Mouse (Mus musculus) CH12.LX (cell line): ENCODE data around the gene Mknk1. TPM values are rescaled to one million over a fixed set of nuclear protein-coding genes. Genes with fewer than 3 reads are reported as not detected.

ENCODE experiments used
- DNase-seq: peaks from one replicate; pipeline ENCODE4 v3.0.0-alpha.2; 2013; ENCODE audit errors: extremely low read depth
- H3K27ac ChIP-seq: 2 replicates; pipeline ENCODE4 v1.5.1; 2012; ENCODE audit warnings: low read depth, mild to moderate bottlenecking, control low read depth, moderate library complexity; ENCODE audit not compliant: insufficient read depth
- H3K27me3 ChIP-seq: replicated peaks from 2 replicates; pipeline ENCODE3; 2012; ENCODE audit warnings: inconsistent platforms
- H3K36me3 ChIP-seq, 2 experiments: replicated peaks in 1 of 2; 2 replicates each; pipeline versions ENCODE3 to v1.6.1; 2012; ENCODE audit warnings: inconsistent platforms in 1 of 2, low read length in 1 of 2, mild to moderate bottlenecking in 1 of 2, mixed read lengths in 1 of 2, moderate library complexity in 1 of 2; ENCODE audit not compliant: control insufficient read depth in 1 of 2, insufficient read depth in 1 of 2
- H3K4me1 ChIP-seq, 2 experiments: 2 replicates each; pipeline ENCODE4 v1.6.1; 2012; ENCODE audit warnings: inconsistent platforms in 1 of 2, moderate library complexity in 1 of 2; ENCODE audit not compliant: insufficient read depth in 2 of 2, control insufficient read depth in 1 of 2
- H3K4me2 ChIP-seq: 2 replicates; pipeline ENCODE4 v1.6.1; 2012; ENCODE audit warnings: low read depth, mild to moderate bottlenecking, control low read depth; ENCODE audit not compliant: poor library complexity, insufficient read depth, severe bottlenecking
- H3K4me3 ChIP-seq, 3 experiments: fragments of 150-350 bp in 1 of 3; sonication (generic) in 1 of 3; replicated peaks in 1 of 3; 2 replicates each; pipeline versions ENCODE3 to v1.5.1; 2011 to 2012; ENCODE audit warnings: low read depth in 2 of 3, low read length in 2 of 3, mild to moderate bottlenecking in 2 of 3, moderate library complexity in 2 of 3, control low read depth in 1 of 3, improper control_type of control experiment in 1 of 3, inconsistent platforms in 1 of 3, mixed read lengths in 1 of 3; ENCODE audit not compliant: poor library complexity in 1 of 3
- H3K79me2 ChIP-seq: replicated peaks from 2 replicates; pipeline ENCODE4 v1.6.1; 2012; ENCODE audit warnings: mild to moderate bottlenecking, moderate library complexity; ENCODE audit not compliant: control insufficient read depth, poor library complexity, insufficient read depth, severe bottlenecking; ENCODE audit errors: extremely low read depth
- H3K9ac ChIP-seq: 2 replicates; pipeline ENCODE4 v1.6.1; 2012; ENCODE audit warnings: low read depth, mild to moderate bottlenecking, control low read depth, moderate library complexity; ENCODE audit not compliant: insufficient read depth
- H3K9me3 ChIP-seq: replicated peaks from 2 replicates; pipeline ENCODE3; 2012; ENCODE audit warnings: low read length, inconsistent platforms, mixed read lengths
- BHLHE40 ChIP-seq: IDR thresholded peaks from 2 replicates; pipeline ENCODE4 v1.6.1; 2011; ENCODE audit warnings: mild to moderate bottlenecking, low read depth, low read length, improper control_type of control experiment
- CHD1 ChIP-seq: IDR thresholded peaks from 2 replicates; pipeline ENCODE4 v1.6.1; 2012; ENCODE audit warnings: low read depth, low read length, improper control_type of control experiment, inconsistent platforms
- CTCF ChIP-seq, 2 experiments: IDR thresholded peaks in 1 of 2; conservative IDR thresholded peaks in 1 of 2; 2 replicates each; pipeline ENCODE4 v1.5.1; 2011 to 2012; ENCODE audit warnings: low read depth in 2 of 2, low read length in 2 of 2, improper control_type of control experiment in 1 of 2, inconsistent platforms in 1 of 2, mild to moderate bottlenecking in 1 of 2, moderate library complexity in 1 of 2
- EP300 ChIP-seq: IDR thresholded peaks from 2 replicates; pipeline ENCODE4 v1.6.1; 2011; ENCODE audit warnings: low read length, improper control_type of control experiment
- ETS1 ChIP-seq: conservative IDR thresholded peaks from 2 replicates; pipeline ENCODE4 v1.6.1; 2012; ENCODE audit warnings: low read depth, mild to moderate bottlenecking, inconsistent platforms, low read length, improper control_type of control experiment, moderate library complexity
- GABPA ChIP-seq: IDR thresholded peaks from 2 replicates; pipeline ENCODE4 v1.6.1; 2012; ENCODE audit warnings: low read depth, low read length, improper control_type of control experiment, inconsistent platforms; ENCODE audit not compliant: insufficient replicate concordance
- HCFC1 ChIP-seq: IDR thresholded peaks from 2 replicates; pipeline ENCODE4 v1.6.1; 2012; ENCODE audit warnings: low read depth, mild to moderate bottlenecking, inconsistent platforms, low read length, improper control_type of control experiment
- IRF4 ChIP-seq: IDR thresholded peaks from 2 replicates; pipeline ENCODE4 v1.6.1; 2014; ENCODE audit warnings: low read depth, mild to moderate bottlenecking, inconsistent platforms, low read length, improper control_type of control experiment
- KAT2A ChIP-seq: IDR thresholded peaks from 2 replicates; pipeline ENCODE4 v1.6.1; 2012; ENCODE audit warnings: low read length, improper control_type of control experiment, inconsistent platforms; ENCODE audit not compliant: insufficient replicate concordance
- MAFK ChIP-seq: IDR thresholded peaks from 2 replicates; pipeline ENCODE4 v1.6.1; 2011; ENCODE audit warnings: low read length, improper control_type of control experiment; ENCODE audit not compliant: insufficient replicate concordance
- MXI1 ChIP-seq: IDR thresholded peaks from 2 replicates; pipeline ENCODE4 v1.6.1; 2011; ENCODE audit warnings: mild to moderate bottlenecking, low read depth, low read length, improper control_type of control experiment
- MYC ChIP-seq: IDR thresholded peaks from 2 replicates; pipeline ENCODE4 v1.6.1; 2011; ENCODE audit warnings: low read depth, mild to moderate bottlenecking, improper control_type of control experiment, low read length
- POLR2A ChIP-seq: IDR thresholded peaks from 2 replicates; pipeline ENCODE4 v1.6.1; 2011; ENCODE audit warnings: low read depth, mild to moderate bottlenecking, improper control_type of control experiment, low read length
- RAD21 ChIP-seq: IDR thresholded peaks from 2 replicates; pipeline ENCODE4 v1.6.1; 2011; ENCODE audit warnings: low read depth, mild to moderate bottlenecking, low read length, improper control_type of control experiment, moderate library complexity
- TCF12 ChIP-seq: IDR thresholded peaks from 2 replicates; pipeline ENCODE4 v1.6.1; 2014; ENCODE audit warnings: low read depth, mild to moderate bottlenecking, inconsistent platforms, low read length, improper control_type of control experiment
- USF1 ChIP-seq: IDR thresholded peaks from 2 replicates; pipeline ENCODE4 v1.6.1; 2014; ENCODE audit warnings: low read depth, mild to moderate bottlenecking, inconsistent platforms, low read length, improper control_type of control experiment
- USF2 ChIP-seq: conservative IDR thresholded peaks from 2 replicates; pipeline ENCODE4 v1.6.1; 2011; ENCODE audit warnings: low read depth, low read length, improper control_type of control experiment
- ZMIZ1 ChIP-seq: IDR thresholded peaks from 2 replicates; pipeline ENCODE4 v1.6.1; 2012; ENCODE audit warnings: low read depth, mild to moderate bottlenecking, inconsistent platforms, low read length, improper control_type of control experiment
- ZNF384 ChIP-seq: IDR thresholded peaks from 2 replicates; pipeline ENCODE4 v1.6.1; 2012; ENCODE audit warnings: low read depth, low read length, improper control_type of control experiment, inconsistent platforms
- dilution Hi-C: fragments of 300-500 bp; cut with MboI; formaldehyde crosslinking; loops from 2 replicates; pipeline ENCODE4 v1.14.3; 2020; ENCODE audit warnings: low sequenced_read_pairs; ENCODE audit not compliant: extremely low pct_unique_long_range_greater_than_20kb, extremely low pct_ligation_motif_present
- in situ Hi-C: fragments of 300-500 bp; cut with MboI; formaldehyde crosslinking; loops from 3 replicates; pipeline ENCODE4 v1.14.3; 2019; ENCODE audit warnings: low sequenced_read_pairs, low pct_ligation_motif_present, low pct_unique_long_range_greater_than_20kb, mixed read lengths
- polyA plus RNA-seq: library from polyadenylated mRNA; unstranded; fragments of >175 nt; gene quantifications from 2 replicates; pipeline ENCODE4 v1.2.1, GENCODE M21; 2012; ENCODE audit warnings: low read depth; ENCODE audit not compliant: insufficient read length
- total RNA-seq, 2 experiments: library from RNA; depleted of rRNA; stranded (reverse); fragments of 300-350 nt in 1 of 2; fragments of >200 nt in 1 of 2; gene quantifications; 2 replicates each; pipeline ENCODE4 v1.2.3; 2012 to 2014

Mknk1 gene
- total and polyA plus RNA-seq, 3 experiments, result 17.8 to 39.0 (median 31.5) TPM

GRCm38 (mm10) chr4:115923262-115923880 lies 84.4 kb downstream of the Mknk1 start:
- TF ChIP-seq RAD21 (no peak), ZNF384 (no peak), USF1 (no peak), HCFC1 (no peak), USF2 (no peak), MAFK (no peak), CHD1 (no peak), CTCF (conservative IDR thresholded peaks at IDR 0.05 in 1 of 2, IDR thresholded peaks at IDR 0.05 in 1 of 2; ENCODE audit: low read depth in 2 of 2, low read length in 2 of 2) (no peak), BHLHE40 (no peak), MYC (no peak)
- Histone ChIP-seq H3K4me2 (no peak overlapping the region), H3K79me2 (no peaks in the 10 kb centered on the region), H3K36me3 (no peaks in the 10 kb centered on the region), H3K4me3 (no peak overlapping the region), H3K4me1 (no peaks in the 10 kb centered on the region; a peak in 1 of 4 replicates), H3K27ac (no peak overlapping the region), H3K9me3 (peaks cover 2% of the 10 kb centered on the region), H3K9ac (no peak overlapping the region), H3K27me3 (peaks cover 82% of the 10 kb centered on the region)
- in situ Hi-C loops, result no loop called here
- DNase-seq, result no peak
- dilution Hi-C loops, result no loop called here

DNA sequence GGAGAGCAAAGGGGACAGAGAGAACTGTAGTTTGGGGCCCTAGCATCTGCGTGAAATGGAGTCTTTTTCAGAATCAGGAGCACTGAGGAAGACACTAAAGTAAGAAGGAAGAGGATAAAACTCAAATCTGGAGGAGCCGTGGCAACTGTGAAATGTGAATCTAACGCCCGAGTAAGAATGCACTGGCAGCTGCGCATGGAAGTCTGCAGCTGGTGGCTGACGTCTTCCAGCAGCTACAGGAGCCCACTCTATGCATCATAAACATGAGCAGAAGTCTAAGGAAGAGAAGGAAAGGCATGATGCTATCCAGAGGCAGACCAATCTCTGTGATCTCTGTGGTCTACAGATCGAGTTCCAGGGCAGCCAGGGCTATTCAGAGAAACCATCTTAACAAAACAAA lies 88.6 kb downstream of the Mknk1 start:
- no peaks in the 10 kb centered on the region for H3K79me2 ChIP-seq
- H3K9ac ChIP-seq, result no peak overlapping the region
- H3K27me3 ChIP-seq, result peaks cover 86% of the 10 kb centered on the region
- H3K27ac ChIP-seq, result no peak overlapping the region
- no peaks in the 10 kb centered on the region; a peak in 1 of 4 replicates for H3K4me1 ChIP-seq
- TF ChIP-seq USF2 (no peak), ETS1 (no peak), GABPA (no peak), IRF4 (no peak), POLR2A (no peak), TCF12 (no peak), CTCF (conservative IDR thresholded peaks at IDR 0.05 in 1 of 2, IDR thresholded peaks at IDR 0.05 in 1 of 2; ENCODE audit: low read depth in 2 of 2, low read length in 2 of 2) (no peak), ZMIZ1 (no peak), KAT2A (no peak), EP300 (no peak), HCFC1 (no peak), MXI1 (no peak)
- H3K36me3 ChIP-seq, result no peaks in the 10 kb centered on the region
- no peaks in the 10 kb centered on the region for H3K9me3 ChIP-seq
- H3K4me2 ChIP-seq, result no peak overlapping the region
- in situ Hi-C loops, result no loop called here
- dilution Hi-C loops, result no loop called here
- H3K4me3 ChIP-seq, result no peak overlapping the region
- DNase-seq, result no peak

Other genes starting within 250 kb of the Mknk1 start
- gene Cyp4a32, start 238.2 kb upstream of the Mknk1 start, total RNA-seq (2012; rRNA removed), result not detected in 2 replicates
- not detected in 2 replicates for gene Cyp4a32, start 238.2 kb upstream of the Mknk1 start, total RNA-seq (2014; rRNA removed)
- gene Cyp4a32, start 238.2 kb upstream of the Mknk1 start, polyA plus RNA-seq, result not detected in 2 replicates
- gene Cyp4b1, start 191.5 kb upstream of the Mknk1 start, total RNA-seq (2012; rRNA removed), result not detected in 2 replicates
- gene Cyp4b1, start 191.5 kb upstream of the Mknk1 start, total RNA-seq (2014; rRNA removed), result not detected in 2 replicates
- not detected in 2 replicates for gene Cyp4b1, start 191.5 kb upstream of the Mknk1 start, polyA plus RNA-seq
- 12.3 and 12.9 TPM in 2 replicates for gene Efcab14, start 101.5 kb upstream of the Mknk1 start, total RNA-seq (2012; rRNA removed)
- gene Efcab14, start 101.5 kb upstream of the Mknk1 start, total RNA-seq (2014; rRNA removed), result 12.4 and 13.5 TPM in 2 replicates
- 18.3 and 23.0 TPM in 2 replicates for gene Efcab14, start 101.5 kb upstream of the Mknk1 start, polyA plus RNA-seq
- gene Tex38, start 58.2 kb upstream of the Mknk1 start, total RNA-seq (2012; rRNA removed), result 0.17 TPM in 1 of 2 replicates, not detected in the other
- gene Tex38, start 58.2 kb upstream of the Mknk1 start, total RNA-seq (2014; rRNA removed), result not detected in 2 replicates
- 0.30 and 0.52 TPM in 2 replicates for gene Tex38, start 58.2 kb upstream of the Mknk1 start, polyA plus RNA-seq
- gene Atpaf1, start 54.4 kb upstream of the Mknk1 start, total RNA-seq (2012; rRNA removed), result 17.0 and 24.3 TPM in 2 replicates
- 36.3 and 37.5 TPM in 2 replicates for gene Atpaf1, start 54.4 kb upstream of the Mknk1 start, total RNA-seq (2014; rRNA removed)
- 22.1 and 27.7 TPM in 2 replicates for gene Atpaf1, start 54.4 kb upstream of the Mknk1 start, polyA plus RNA-seq
- 9.2 and 9.3 TPM in 2 replicates for gene Mob3c, start 11.1 kb upstream of the Mknk1 start, total RNA-seq (2012; rRNA removed)
- gene Mob3c, start 11.1 kb upstream of the Mknk1 start, total RNA-seq (2014; rRNA removed), result 7.4 and 7.8 TPM in 2 replicates
- 5.9 and 9.2 TPM in 2 replicates for gene Mob3c, start 11.1 kb upstream of the Mknk1 start, polyA plus RNA-seq
- gene Kncn, start 45.2 kb downstream of the Mknk1 start, total RNA-seq (2012; rRNA removed), result not detected in 2 replicates
- gene Kncn, start 45.2 kb downstream of the Mknk1 start, total RNA-seq (2014; rRNA removed), result not detected in 2 replicates
- not detected in 2 replicates for gene Kncn, start 45.2 kb downstream of the Mknk1 start, polyA plus RNA-seq
- not detected in 2 replicates for gene 6430628N08Rik, start 51.5 kb downstream of the Mknk1 start, total RNA-seq (2012; rRNA removed)
- gene 6430628N08Rik, start 51.5 kb downstream of the Mknk1 start, total RNA-seq (2014; rRNA removed), result not detected in 2 replicates
- gene 6430628N08Rik, start 51.5 kb downstream of the Mknk1 start, polyA plus RNA-seq, result not detected in 2 replicates
- gene Dmbx1, start 100.7 kb downstream of the Mknk1 start, total RNA-seq (2012; rRNA removed), result not detected in 2 replicates
- not detected in 2 replicates for gene Dmbx1, start 100.7 kb downstream of the Mknk1 start, total RNA-seq (2014; rRNA removed)
- not detected in 2 replicates for gene Dmbx1, start 100.7 kb downstream of the Mknk1 start, polyA plus RNA-seq
- 9.9 and 15.1 TPM in 2 replicates for gene Faah, start 178.7 kb downstream of the Mknk1 start, total RNA-seq (2012; rRNA removed)
- 3.4 and 3.5 TPM in 2 replicates for gene Faah, start 178.7 kb downstream of the Mknk1 start, total RNA-seq (2014; rRNA removed)
- 12.1 and 13.3 TPM in 2 replicates for gene Faah, start 178.7 kb downstream of the Mknk1 start, polyA plus RNA-seq
- gene Nsun4, start 214.7 kb downstream of the Mknk1 start, total RNA-seq (2012; rRNA removed), result 19.9 and 20.5 TPM in 2 replicates
- gene Nsun4, start 214.7 kb downstream of the Mknk1 start, total RNA-seq (2014; rRNA removed), result 32.0 and 32.8 TPM in 2 replicates
- gene Nsun4, start 214.7 kb downstream of the Mknk1 start, polyA plus RNA-seq, result 18.6 and 20.5 TPM in 2 replicates
- gene Uqcrh, start 235.9 kb downstream of the Mknk1 start, total RNA-seq (2012; rRNA removed), result 293 and 362 TPM in 2 replicates
- gene Uqcrh, start 235.9 kb downstream of the Mknk1 start, total RNA-seq (2014; rRNA removed), result 601 and 717 TPM in 2 replicates
- gene Uqcrh, start 235.9 kb downstream of the Mknk1 start, polyA plus RNA-seq, result 264 and 297 TPM in 2 replicates
- gene Lrrc41, start 236.1 kb downstream of the Mknk1 start, total RNA-seq (2012; rRNA removed), result 49.0 and 51.8 TPM in 2 replicates
- 50.0 and 60.8 TPM in 2 replicates for gene Lrrc41, start 236.1 kb downstream of the Mknk1 start, total RNA-seq (2014; rRNA removed)
- gene Lrrc41, start 236.1 kb downstream of the Mknk1 start, polyA plus RNA-seq, result 43.0 and 48.8 TPM in 2 replicates